Mouse (Mus musculus): ENCODE data around the gene 1700017B05Rik.

- TF ChIP-seq TAL1 (IDR thresholded peaks at IDR 0.05; ENCODE audit: low read length), result no peak
- no peak for TF ChIP-seq GATA1 (IDR thresholded peaks at IDR 0.05; ENCODE audit: low read length)
Observed at GRCm38 (mm10) chr9:57270399-57270798, 8.0 kb upstream of the 1700017B05Rik start.

All from erythroblast, embryonic 14.5 days (primary cell).